Mouse (Mus musculus): ENCODE measurements around the gene Olfr1428.
"Not testable (repeated sequence)": the region's sequence is repeated elsewhere in the genome, so short reads cannot be mapped to it uniquely, and the experiment has no call there.

Olfr1428 gene

GRCm38 (mm10) chr19:12115797-12116196 is at the start of gene Olfr1428:
TSS of gene Olfr1428 (minus strand) at chr19:12115897.
- no peak for DNase-seq

GRCm38 (mm10) chr19:12145452-12145851 is 29.8 kb upstream of the Olfr1428 start:
- DNase-seq, result no peak

- no peak for DNase-seq
Observed at GRCm38 (mm10) chr19:12143356-12143755, 27.7 kb upstream of the Olfr1428 start.

GRCm38 (mm10) chr19:12134289-12134688 is 18.6 kb upstream of the Olfr1428 start:
- no peak for DNase-seq

GRCm38 (mm10) chr19:12123103-12123502 is 7.4 kb upstream of the Olfr1428 start, which contains the start of gene Olfr76:
TSS of gene Olfr76 (minus strand) at chr19:12123203.
- DNase-seq, result no peak

- no peak for DNase-seq
Observed at GRCm38 (mm10) chr19:12116464-12116863, 767 bp upstream of the Olfr1428 start.

GRCm38 (mm10) chr19:12113807-12114206 is 1.9 kb downstream of the Olfr1428 start:
- DNase-seq, result no peak

GRCm38 (mm10) chr19:12104541-12104940 is 11.2 kb downstream of the Olfr1428 start:
- DNase-seq, result no peak

GRCm38 (mm10) chr19:12103234-12103633 is 12.5 kb downstream of the Olfr1428 start, which contains the start of gene Olfr1427:
TSS of gene Olfr1427 (minus strand) at chr19:12103334.
- no peak for DNase-seq

GRCm38 (mm10) chr19:12091913-12092312 is 23.8 kb downstream of the Olfr1428 start, which contains the start of gene Olfr1426:
TSS of gene Olfr1426 (minus strand) at chr19:12092013.
- no peak for DNase-seq

- not testable (repeated sequence) for DNase-seq
Observed at GRCm38 (mm10) chr19:12077631-12078030, 38.1 kb downstream of the Olfr1428 start, which contains the start of gene Olfr1425. TSS of gene Olfr1425 (minus strand) at chr19:12077731.

- not testable (repeated sequence) for DNase-seq
Observed at GRCm38 (mm10) chr19:12069546-12069945, 46.2 kb downstream of the Olfr1428 start.

- not testable (repeated sequence) for DNase-seq
Observed at GRCm38 (mm10) chr19:12067806-12068205, 47.9 kb downstream of the Olfr1428 start.

- not testable (repeated sequence) for DNase-seq
Observed at GRCm38 (mm10) chr19:12062582-12062981, 53.1 kb downstream of the Olfr1428 start, which contains the start of gene Olfr1424. TSS of gene Olfr1424 (minus strand) at chr19:12062682.

Data from thymus, postnatal 36 days (tissue).